Mouse (Mus musculus) lung, postnatal 0 days (tissue): ENCODE results near the gene Wfikkn1.

Experiments
- CTCF ChIP-seq: IDR thresholded peaks from 2 replicates; pipeline ENCODE4 v1.5.1; 2016; ENCODE audit warnings: antibody characterized with exemption, mild to moderate bottlenecking
- EP300 ChIP-seq: IDR thresholded peaks from 2 replicates; pipeline ENCODE4 v1.6.1; 2016; ENCODE audit warnings: antibody characterized with exemption, mild to moderate bottlenecking, control low read depth

DNA sequence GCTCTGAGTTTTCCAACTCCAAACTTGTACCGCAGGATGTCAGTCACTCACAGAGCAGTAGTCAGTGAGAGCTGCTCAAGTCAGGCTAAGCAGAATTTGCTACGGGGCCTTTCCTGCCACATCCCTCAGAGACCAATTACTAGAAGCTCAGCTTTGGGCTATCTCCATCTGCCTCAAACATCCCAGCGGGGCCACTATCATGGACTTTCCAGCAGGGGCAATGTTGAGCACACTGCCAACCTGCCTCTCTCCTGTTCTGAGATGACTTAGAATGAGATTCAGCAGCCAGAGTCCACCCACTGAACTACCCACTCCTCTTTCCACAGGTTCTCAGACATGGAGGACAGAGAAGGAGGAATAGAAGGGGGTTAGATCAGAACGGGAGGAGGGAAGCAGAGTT lies 5.0 kb upstream of the Wfikkn1 start:
- TF ChIP-seq CTCF (peak; percentile 61), EP300 (no peak)
